Mouse (Mus musculus): ENCODE results near the gene Mrps34. TPM values are rescaled to one million over a fixed set of nuclear protein-coding genes. Genes with fewer than 3 reads are reported as not detected.

Mrps34 gene
- total and polyA plus RNA-seq, 3 experiments, result 56.5 to 80.5 (median 57.2) TPM

DNA sequence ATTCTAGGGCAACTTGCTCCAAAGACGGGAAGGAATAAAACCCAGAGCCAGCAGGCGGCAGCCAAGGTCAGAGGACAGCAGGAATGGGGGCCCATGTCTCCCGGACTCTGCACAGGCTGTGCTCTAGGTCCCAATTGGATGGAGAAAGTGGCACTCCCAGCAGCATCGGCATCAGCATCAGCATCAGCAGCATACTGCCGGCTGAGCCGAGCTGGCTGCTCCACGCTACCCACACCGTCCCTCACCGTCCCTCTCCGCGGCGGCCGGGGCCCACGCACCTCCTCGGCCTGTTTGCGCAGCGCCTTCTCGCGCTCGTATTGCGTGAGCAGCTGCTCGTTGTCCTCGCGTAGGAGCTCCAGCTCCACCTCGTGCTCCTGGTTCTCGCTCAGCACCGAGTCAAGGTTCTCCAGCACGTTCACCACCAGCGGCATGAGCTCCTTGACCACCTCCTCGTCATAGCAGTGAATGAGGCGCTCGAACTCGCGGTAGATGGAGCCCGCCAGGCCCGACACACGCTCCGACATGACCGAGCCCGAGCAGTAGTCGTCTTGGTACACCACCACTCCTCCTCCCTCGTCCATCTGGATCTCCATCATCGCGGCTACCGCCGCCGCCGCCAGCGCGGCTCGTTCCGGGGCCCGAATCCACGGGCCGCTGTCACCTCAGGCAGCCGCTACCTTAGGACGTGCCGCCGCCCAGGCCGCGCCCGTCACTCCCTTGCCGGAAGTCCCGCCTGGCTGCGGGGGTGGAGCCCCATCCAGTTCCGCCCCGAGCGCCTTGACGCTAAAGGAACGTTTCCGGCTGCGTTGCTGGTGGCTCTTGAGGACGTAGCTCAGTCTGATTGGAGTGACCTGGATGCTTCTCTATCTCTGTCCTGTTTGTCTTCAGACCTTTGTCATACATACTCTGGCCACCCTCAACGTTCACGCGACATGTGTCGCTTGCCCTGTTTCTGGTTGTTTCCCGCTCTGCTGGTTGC lies 41.6 kb downstream of the Mrps34 start, which contains the start of gene Mapk8ip3 (continued):
- peak; percentile 26 for TF ChIP-seq SIN3A (IDR thresholded peaks at IDR 0.05; ENCODE audit: low read length)
- TF ChIP-seq ZMIZ1 (IDR thresholded peaks at IDR 0.05; ENCODE audit: low read depth, low read length), result peak; percentile 86
- TF ChIP-seq MXI1 (IDR thresholded peaks at IDR 0.05; ENCODE audit: low read depth, low read length), result peak; percentile 48; the same call in 1 of the 2 replicates
- TF ChIP-seq RAD21 (IDR thresholded peaks at IDR 0.05; ENCODE audit: low read depth, low read length), result peak; percentile 46
- TF ChIP-seq BHLHE40 (IDR thresholded peaks at IDR 0.05; ENCODE audit: low read depth, low read length), result no peak
- no peak for TF ChIP-seq ETS1 (conservative IDR thresholded peaks at IDR 0.05; ENCODE audit: low read depth, low read length)
- peak; percentile 89 for TF ChIP-seq NELFE (IDR thresholded peaks at IDR 0.05; ENCODE audit: low read depth, low read length)
- 0 out of 2 replicates have a peak, but pooled peaks have one; percentile 27 for TF ChIP-seq MYC (IDR thresholded peaks at IDR 0.05; ENCODE audit: low read depth, low read length)
- TF ChIP-seq SMC3 (IDR thresholded peaks at IDR 0.05; ENCODE audit: low read depth, low read length), result peak; percentile 33
- TF ChIP-seq CHD1 (IDR thresholded peaks at IDR 0.05; ENCODE audit: low read depth, low read length), result no peak
- peak; percentile 93 for TF ChIP-seq ELF1 (IDR thresholded peaks at IDR 0.05; ENCODE audit: low read depth, low read length)
- TF ChIP-seq E2F4 (IDR thresholded peaks at IDR 0.05; ENCODE audit: insufficient replicate concordance, low read depth, low read length), result no peak
- TF ChIP-seq ZKSCAN1 (IDR thresholded peaks at IDR 0.05; ENCODE audit: borderline replicate concordance, low read depth, low read length), result no peak
- peak in 1 of 2 experiments; percentile 59; a peak in 2 of 4 replicates for TF ChIP-seq CTCF (conservative IDR thresholded peaks at IDR 0.05 in 1 of 2, IDR thresholded peaks at IDR 0.05 in 1 of 2; ENCODE audit: low read depth in 2 of 2, low read length in 2 of 2)
- TF ChIP-seq ZC3H11A (IDR thresholded peaks at IDR 0.05; ENCODE audit: low read depth, low read length), result no peak
- TF ChIP-seq USF1 (IDR thresholded peaks at IDR 0.05; ENCODE audit: low read depth, low read length), result no peak
- no peak for TF ChIP-seq NRF1 (IDR thresholded peaks at IDR 0.05; ENCODE audit: low read depth, low read length)
- TF ChIP-seq POLR2A (IDR thresholded peaks at IDR 0.05; ENCODE audit: low read depth, low read length), result peak; percentile 95
- no peak for TF ChIP-seq ZNF384 (IDR thresholded peaks at IDR 0.05; ENCODE audit: low read depth, low read length)

DNA sequence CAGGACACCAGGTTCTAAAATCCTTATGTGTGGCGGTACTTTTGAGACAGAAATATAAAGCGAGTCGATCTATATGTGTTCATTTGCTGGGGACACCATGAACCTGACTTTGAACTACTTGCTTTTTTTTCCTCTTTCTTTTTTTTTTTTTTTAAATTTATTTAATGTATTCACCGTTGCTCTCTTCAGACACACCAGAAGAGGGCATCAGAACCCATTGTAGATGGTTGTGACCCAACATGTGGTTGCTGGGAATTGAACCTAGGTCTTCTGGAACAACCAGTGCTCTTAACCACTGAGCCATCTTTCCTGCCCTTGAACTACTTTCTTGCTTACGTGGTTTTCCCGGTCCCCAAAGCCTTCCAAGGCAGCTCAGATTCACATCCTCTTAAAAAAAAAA lies 42.4 kb downstream of the Mrps34 start:
- dilution Hi-C loops (cut with MboI; ENCODE audit: extremely low pct_ligation_motif_present, extremely low pct_unique_long_range_greater_than_20kb, low sequenced_read_pairs) (no loop called here), in situ Hi-C loops (cut with MboI; ENCODE audit: low pct_ligation_motif_present, low pct_unique_long_range_greater_than_20kb, low sequenced_read_pairs) (no loop called here)
- DNase-seq (ENCODE audit: extremely low read depth), result no peak
- Histone ChIP-seq H3K4me1 (ENCODE audit: control insufficient read depth in 1 of 2, insufficient read depth in 2 of 2) (peaks cover 8 to 43% of the 10 kb centered on the region in 2 experiments; a peak in 3 of 4 replicates), H3K27me3 (replicated peaks) (no peaks in the 10 kb centered on the region), H3K4me2 (ENCODE audit: insufficient read depth, low read depth, poor library complexity, severe bottlenecking) (peak overlapping the region; percentile 67), H3K9me3 (replicated peaks; ENCODE audit: low read length) (no peaks in the 10 kb centered on the region), H3K4me3 (replicated peaks in 1 of 3; ENCODE audit: low read depth in 2 of 3, low read length in 2 of 3, poor library complexity in 1 of 3) (peak overlapping the region; percentile 74 to 99 (median 98)), H3K27ac (ENCODE audit: insufficient read depth, low read depth) (peak overlapping the region; percentile 65), H3K79me2 (replicated peaks; ENCODE audit: control insufficient read depth, extremely low read depth, insufficient read depth, poor library complexity, severe bottlenecking) (peaks cover 39% of the 10 kb centered on the region), H3K9ac (ENCODE audit: insufficient read depth, low read depth) (peak overlapping the region; percentile 88), H3K36me3 (replicated peaks in 1 of 2; ENCODE audit: control insufficient read depth in 1 of 2, insufficient read depth in 1 of 2, low read length in 1 of 2) (peaks cover 5 to 33% of the 10 kb centered on the region in 2 experiments)
- no peak for TF ChIP-seq E2F4 (IDR thresholded peaks at IDR 0.05; ENCODE audit: insufficient replicate concordance, low read depth, low read length)
- no peak for TF ChIP-seq SIN3A (IDR thresholded peaks at IDR 0.05; ENCODE audit: low read length)
- no peak for TF ChIP-seq MAX (IDR thresholded peaks at IDR 0.05; ENCODE audit: low read length)
- TF ChIP-seq TBP (conservative IDR thresholded peaks at IDR 0.05; ENCODE audit: low read depth, low read length), result no peak
- no peak for TF ChIP-seq PAX5 (IDR thresholded peaks at IDR 0.05; ENCODE audit: low read length)
- no peak for TF ChIP-seq KAT2A (IDR thresholded peaks at IDR 0.05; ENCODE audit: insufficient replicate concordance, low read length)
- TF ChIP-seq RAD21 (IDR thresholded peaks at IDR 0.05; ENCODE audit: low read depth, low read length), result no peak
- TF ChIP-seq ETS1 (conservative IDR thresholded peaks at IDR 0.05; ENCODE audit: low read depth, low read length), result no peak
- no peak for TF ChIP-seq RCOR1 (conservative IDR thresholded peaks at IDR 0.05; ENCODE audit: low read depth, low read length)
- no peak for TF ChIP-seq CHD2 (IDR thresholded peaks at IDR 0.05; ENCODE audit: low read length)
- TF ChIP-seq BHLHE40 (IDR thresholded peaks at IDR 0.05; ENCODE audit: low read depth, low read length), result no peak
- TF ChIP-seq MAZ (IDR thresholded peaks at IDR 0.05; ENCODE audit: low read depth, low read length), result no peak
- no peak for TF ChIP-seq CHD1 (IDR thresholded peaks at IDR 0.05; ENCODE audit: low read depth, low read length)
- no peak for TF ChIP-seq USF2 (conservative IDR thresholded peaks at IDR 0.05; ENCODE audit: low read depth, low read length)
- no peak for TF ChIP-seq POLR2AphosphoS2 (IDR thresholded peaks at IDR 0.05; ENCODE audit: low read depth, low read length)
- TF ChIP-seq TCF12 (IDR thresholded peaks at IDR 0.05; ENCODE audit: low read depth, low read length), result no peak
- TF ChIP-seq ZKSCAN1 (IDR thresholded peaks at IDR 0.05; ENCODE audit: borderline replicate concordance, low read depth, low read length), result no peak
- no peak for TF ChIP-seq MAFK (IDR thresholded peaks at IDR 0.05; ENCODE audit: insufficient replicate concordance, low read length)
- peak in 1 of 2 experiments; percentile 47; a peak in 2 of 4 replicates for TF ChIP-seq CTCF (conservative IDR thresholded peaks at IDR 0.05 in 1 of 2, IDR thresholded peaks at IDR 0.05 in 1 of 2; ENCODE audit: low read depth in 2 of 2, low read length in 2 of 2)
- no peak for TF ChIP-seq SMC3 (IDR thresholded peaks at IDR 0.05; ENCODE audit: low read depth, low read length)
- no peak for TF ChIP-seq USF1 (IDR thresholded peaks at IDR 0.05; ENCODE audit: low read depth, low read length)
- 0 out of 2 replicates have a peak, but pooled peaks have one; percentile 7 for TF ChIP-seq JUND (conservative IDR thresholded peaks at IDR 0.05; ENCODE audit: low read depth, low read length)
- peak; percentile 59; the same call in 1 of the 2 replicates for TF ChIP-seq ZNF384 (IDR thresholded peaks at IDR 0.05; ENCODE audit: low read depth, low read length)
- no peak for TF ChIP-seq MEF2A (IDR thresholded peaks at IDR 0.05; ENCODE audit: borderline replicate concordance, low read depth, low read length)
- TF ChIP-seq NELFE (IDR thresholded peaks at IDR 0.05; ENCODE audit: low read depth, low read length), result no peak
- TF ChIP-seq MYC (IDR thresholded peaks at IDR 0.05; ENCODE audit: low read depth, low read length), result no peak; the same call in 1 of the 2 replicates
- no peak for TF ChIP-seq NRF1 (IDR thresholded peaks at IDR 0.05; ENCODE audit: low read depth, low read length)
